Mouse (Mus musculus) embryonic facial prominence, embryonic 12.5 days (tissue): ENCODE results near the gene Commd8. TPM values are rescaled to one million over a fixed set of nuclear protein-coding genes. Genes with fewer than 3 reads are reported as not detected.

Source experiments
- ATAC-seq: fragments of 200-750 bp; cut with Nextera tagmentation; 2 replicates; pipeline ENCODE4 v1.8.0; 2017; ENCODE audit not compliant: insufficient number of reproducible peaks, insufficient read depth, low FRiP score, low TSS enrichment
- H3K27ac ChIP-seq: fragments of 300-500 bp; sonication (generic); 2 replicates; pipeline ENCODE4 v1.5.1; 2016; ENCODE audit warnings: mild to moderate bottlenecking
- H3K27me3 ChIP-seq: fragments of 300-500 bp; sonication (generic); 2 replicates; pipeline ENCODE4 v1.6.1; 2016; ENCODE audit warnings: mild to moderate bottlenecking, moderate library complexity
- H3K36me3 ChIP-seq: fragments of 300-500 bp; sonication (generic); 2 replicates; pipeline ENCODE4 v1.6.1; 2016; ENCODE audit warnings: mild to moderate bottlenecking
- H3K4me1 ChIP-seq: fragments of 300-500 bp; sonication (generic); 2 replicates; pipeline ENCODE4 v1.6.1; 2016
- H3K4me2 ChIP-seq: fragments of 300-500 bp; sonication (generic); replicated peaks from 2 replicates; pipeline ENCODE4 v1.6.1; 2016; ENCODE audit warnings: mild to moderate bottlenecking, moderate library complexity
- H3K4me3 ChIP-seq: fragments of 300-500 bp; sonication (generic); 2 replicates; pipeline ENCODE4 v1.5.1; 2016; ENCODE audit warnings: mild to moderate bottlenecking
- H3K9ac ChIP-seq: fragments of 300-500 bp; sonication (generic); 2 replicates; pipeline ENCODE4 v1.6.1; 2016; ENCODE audit warnings: mild to moderate bottlenecking, moderate library complexity
- H3K9me3 ChIP-seq: fragments of 300-500 bp; sonication (generic); 2 replicates; pipeline ENCODE4 v1.6.1; 2016; ENCODE audit warnings: mild to moderate bottlenecking, moderate library complexity
- WGBS: fragments of 180-500 bp; shearing (Covaris S2); methylation state at CpG from one replicate; pipeline ENCODE4 v1.1.7; 2016; 5-methylcytosine and 5-hydroxymethylcytosine counted together
- polyA plus RNA-seq: library from polyadenylated mRNA; unstranded; fragments of >200 nt; fragmentation: Nextera tagmentation; extraction: Ambion mirVana; gene quantifications from 2 replicates; pipeline ENCODE4 v1.2.1, GENCODE M21; 2016

Commd8 gene
- polyA plus RNA-seq, 1 experiment from 2014 or later, result 152 TPM

DNA sequence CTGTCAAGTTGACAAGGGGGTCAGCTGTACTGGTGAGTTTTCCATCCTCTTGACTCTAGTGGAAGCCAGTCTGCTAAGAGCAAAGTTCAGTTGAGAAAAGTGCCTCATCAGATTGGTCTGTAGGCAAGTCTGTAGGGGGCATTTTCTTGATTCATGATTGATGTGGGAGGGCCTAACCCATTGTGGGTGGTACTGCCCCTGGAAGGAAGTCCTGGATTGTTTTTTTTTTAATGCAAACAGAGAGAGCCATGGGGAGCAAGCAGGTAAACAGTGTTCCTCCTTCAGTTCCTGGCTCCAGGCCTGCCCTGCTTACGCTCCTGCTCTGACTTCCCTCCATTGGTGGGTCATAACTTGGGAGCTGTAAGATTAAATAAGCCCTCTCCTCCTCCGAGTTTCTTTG, 34.1 kb downstream of the Commd8 start:
- H3K9ac ChIP-seq, result no peak overlapping the region
- no peaks in the 10 kb centered on the region for H3K4me1 ChIP-seq
- no peaks in the 10 kb centered on the region for H3K36me3 ChIP-seq
- 65% methylated on average over 2 of the region's 2 CpGs for WGBS
- no peaks in the 10 kb centered on the region for H3K9me3 ChIP-seq
- H3K27me3 ChIP-seq, result no peaks in the 10 kb centered on the region
- ATAC-seq, result no peak
- no peak overlapping the region for H3K27ac ChIP-seq
- no peak overlapping the region for H3K4me3 ChIP-seq
- H3K4me2 ChIP-seq, result no peak overlapping the region

GRCm38 (mm10) chr5:72126681-72127080, 41.3 kb downstream of the Commd8 start:
- H3K27ac ChIP-seq, result no peak overlapping the region
- H3K9ac ChIP-seq, result no peak overlapping the region
- no peaks in the 10 kb centered on the region for H3K4me1 ChIP-seq
- H3K27me3 ChIP-seq, result no peaks in the 10 kb centered on the region
- ATAC-seq, result no peak
- H3K4me2 ChIP-seq, result no peak overlapping the region
- no peaks in the 10 kb centered on the region for H3K36me3 ChIP-seq
- WGBS, result 86% methylated on average over 4 of the region's 4 CpGs
- H3K4me3 ChIP-seq, result no peak overlapping the region
- no peaks in the 10 kb centered on the region for H3K9me3 ChIP-seq

- H3K9ac ChIP-seq, result no peak overlapping the region
- no peaks in the 10 kb centered on the region for H3K9me3 ChIP-seq
- H3K36me3 ChIP-seq, result no peaks in the 10 kb centered on the region
- H3K4me3 ChIP-seq, result no peak overlapping the region
- peak; percentile 67; the same call in 1 of the 2 replicates for ATAC-seq
- no peaks in the 10 kb centered on the region for H3K4me1 ChIP-seq
- H3K27ac ChIP-seq, result no peak overlapping the region
- WGBS, result 82% methylated on average over 6 of the region's 6 CpGs
- H3K4me2 ChIP-seq, result no peak overlapping the region
- H3K27me3 ChIP-seq, result no peaks in the 10 kb centered on the region
Observed at GRCm38 (mm10) chr5:72122414-72123037, 45.5 kb downstream of the Commd8 start.
